Mouse (Mus musculus) forebrain, embryonic 13.5 days (tissue): ENCODE measurements around the gene Hoxb7. TPM values are rescaled to one million over a fixed set of nuclear protein-coding genes. Genes with fewer than 3 reads are reported as not detected.

Experiments
- ATAC-seq: fragments of 200-750 bp; cut with Nextera tagmentation; 2 replicates; pipeline ENCODE4 v1.8.0; 2017
- H3K27ac ChIP-seq: fragments of 300-500 bp; sonication (generic); 2 replicates; pipeline ENCODE4 v1.5.1; 2015; ENCODE audit warnings: inconsistent platforms, mild to moderate bottlenecking, moderate library complexity
- H3K27me3 ChIP-seq: fragments of 300-500 bp; sonication (generic); 2 replicates; pipeline ENCODE4 v1.6.1; 2015; ENCODE audit warnings: mild to moderate bottlenecking, inconsistent platforms
- H3K36me3 ChIP-seq: fragments of 300-500 bp; sonication (generic); 2 replicates; pipeline ENCODE4 v1.6.1; 2015; ENCODE audit warnings: mild to moderate bottlenecking, inconsistent platforms; ENCODE audit not compliant: poor library complexity, severe bottlenecking
- H3K4me1 ChIP-seq: fragments of 300-500 bp; sonication (generic); 2 replicates; pipeline ENCODE4 v1.6.1; 2015; ENCODE audit warnings: inconsistent platforms
- H3K4me2 ChIP-seq: fragments of 300-500 bp; sonication (generic); 2 replicates; pipeline ENCODE4 v1.6.1; 2015; ENCODE audit warnings: inconsistent platforms, mild to moderate bottlenecking, moderate library complexity
- H3K4me3 ChIP-seq: fragments of 300-500 bp; sonication (generic); 2 replicates; pipeline ENCODE4 v1.5.1; 2015; ENCODE audit warnings: mild to moderate bottlenecking, inconsistent platforms
- H3K9ac ChIP-seq: fragments of 300-500 bp; sonication (generic); 2 replicates; pipeline ENCODE4 v1.6.1; 2015; ENCODE audit warnings: mild to moderate bottlenecking, inconsistent platforms
- H3K9me3 ChIP-seq: fragments of 300-500 bp; sonication (generic); replicated peaks from 2 replicates; pipeline ENCODE4 v1.6.1; 2016; ENCODE audit warnings: inconsistent platforms
- WGBS: fragments of 180-500 bp; shearing (Covaris S2); methylation state at CpG from one replicate; pipeline ENCODE4 v1.1.7; 2015; 5-methylcytosine and 5-hydroxymethylcytosine counted together
- polyA plus RNA-seq: library from polyadenylated mRNA; unstranded; fragments of >200 nt; fragmentation: Nextera tagmentation; extraction: Ambion mirVana; gene quantifications from 2 replicates; pipeline ENCODE4 v1.2.1, GENCODE M21; 2015

Gene Hoxb7
- polyA plus RNA-seq, 1 experiment from 2014 or later = not detected

- H3K36me3 ChIP-seq = no peaks in the 10 kb centered on the region
- H3K27ac ChIP-seq = no peak overlapping the region
- H3K9me3 ChIP-seq = no peaks in the 10 kb centered on the region
- peaks cover 100% of the 10 kb centered on the region for H3K27me3 ChIP-seq
- no peak overlapping the region for H3K4me2 ChIP-seq
- no peak for ATAC-seq
- H3K4me1 ChIP-seq = peaks cover 7% of the 10 kb centered on the region; the same call in 1 of the 2 replicates
- H3K9ac ChIP-seq = no peak overlapping the region
- no peak overlapping the region; the same call in 1 of the 2 replicates for H3K4me3 ChIP-seq
- WGBS = 1% methylated on average over 35 of the region's 35 CpGs
Measured at GRCm38 (mm10) chr11:96300354-96301063, 14.1 kb downstream of the Hoxb7 start.

GRCm38 (mm10) chr11:96301064-96301431, 14.6 kb downstream of the Hoxb7 start:
- no peak overlapping the region for H3K9ac ChIP-seq
- ATAC-seq = no peak
- H3K27ac ChIP-seq = no peak overlapping the region
- no peak overlapping the region for H3K4me2 ChIP-seq
- peaks cover 7% of the 10 kb centered on the region; the same call in 1 of the 2 replicates for H3K4me1 ChIP-seq
- H3K9me3 ChIP-seq = no peaks in the 10 kb centered on the region
- no peak overlapping the region for H3K4me3 ChIP-seq
- 2% methylated on average over 10 of the region's 10 CpGs for WGBS
- peaks cover 100% of the 10 kb centered on the region for H3K27me3 ChIP-seq
- no peaks in the 10 kb centered on the region for H3K36me3 ChIP-seq

GRCm38 (mm10) chr11:96301837-96302236, 15.4 kb downstream of the Hoxb7 start:
- no peak overlapping the region for H3K4me3 ChIP-seq
- H3K9ac ChIP-seq = no peak overlapping the region
- no peaks in the 10 kb centered on the region for H3K9me3 ChIP-seq
- 2% methylated on average over 15 of the region's 15 CpGs for whole genome bisulfite sequencing
- H3K4me1 ChIP-seq = peaks cover 7% of the 10 kb centered on the region; the same call in 1 of the 2 replicates
- ATAC-seq = no peak
- H3K36me3 ChIP-seq = no peaks in the 10 kb centered on the region
- H3K27me3 ChIP-seq = peaks cover 100% of the 10 kb centered on the region
- no peak overlapping the region for H3K27ac ChIP-seq
- no peak overlapping the region for H3K4me2 ChIP-seq

- Histone ChIP-seq H3K4me2 (no peak overlapping the region), H3K9ac (no peak overlapping the region), H3K27me3 (peaks cover 100% of the 10 kb centered on the region), H3K36me3 (no peaks in the 10 kb centered on the region), H3K9me3 (no peaks in the 10 kb centered on the region), H3K4me3 (no peak overlapping the region), H3K4me1 (peaks cover 7% of the 10 kb centered on the region; the same call in 1 of the 2 replicates), H3K27ac (no peak overlapping the region)
- ATAC-seq = no peak
- WGBS = 2% methylated on average over 23 of the region's 23 CpGs
Measured at GRCm38 (mm10) chr11:96302381-96303150, 16.1 kb downstream of the Hoxb7 start.

GRCm38 (mm10) chr11:96303151-96304099, 17.0 kb downstream of the Hoxb7 start, which contains the start of gene Hoxb5:
Hoxb5 (plus strand) TSS chr11:96303336.
- H3K9ac ChIP-seq = no peak within 1 kb of the TSS
- no peaks in the 10 kb centered on the region for H3K36me3 ChIP-seq
- 1% methylated on average over 69 of the region's 69 CpGs for WGBS
- no peak for ATAC-seq
- no peak within 1 kb of the TSS for H3K27ac ChIP-seq
- H3K27me3 ChIP-seq = peaks cover 100% of the 10 kb centered on the region
- no peak within 1 kb of the TSS for H3K4me3 ChIP-seq
- peaks cover 7% of the 10 kb centered on the region; the same call in 1 of the 2 replicates for H3K4me1 ChIP-seq
- no peak within 1 kb of the TSS for H3K4me2 ChIP-seq
- no peaks in the 10 kb centered on the region for H3K9me3 ChIP-seq

- ATAC-seq = no peak
- Histone ChIP-seq H3K4me3 (no peak overlapping the region), H3K4me1 (peaks cover 7% of the 10 kb centered on the region; the same call in 1 of the 2 replicates), H3K9ac (no peak overlapping the region), H3K27me3 (peaks cover 100% of the 10 kb centered on the region), H3K4me2 (no peak overlapping the region), H3K36me3 (no peaks in the 10 kb centered on the region), H3K27ac (no peak overlapping the region), H3K9me3 (no peaks in the 10 kb centered on the region)
- WGBS = 3% methylated on average over 38 of the region's 38 CpGs
Measured at GRCm38 (mm10) chr11:96304381-96305195, 18.2 kb downstream of the Hoxb7 start.

- H3K27me3 ChIP-seq = peaks cover 100% of the 10 kb centered on the region
- no peaks in the 10 kb centered on the region for H3K36me3 ChIP-seq
- H3K4me3 ChIP-seq = no peak overlapping the region
- 14% methylated on average over 6 of the region's 6 CpGs for WGBS
- H3K27ac ChIP-seq = no peak overlapping the region
- H3K4me1 ChIP-seq = peaks cover 7% of the 10 kb centered on the region; the same call in 1 of the 2 replicates
- no peak overlapping the region for H3K9ac ChIP-seq
- no peak overlapping the region for H3K4me2 ChIP-seq
- no peaks in the 10 kb centered on the region for H3K9me3 ChIP-seq
- no peak for ATAC-seq
Measured at GRCm38 (mm10) chr11:96305505-96306182, 19.2 kb downstream of the Hoxb7 start.

- Histone ChIP-seq H3K4me3 (no peak overlapping the region), H3K4me1 (peaks cover 7% of the 10 kb centered on the region; the same call in 1 of the 2 replicates), H3K27ac (no peak overlapping the region), H3K4me2 (no peak overlapping the region), H3K9me3 (no peaks in the 10 kb centered on the region), H3K27me3 (peaks cover 100% of the 10 kb centered on the region), H3K9ac (no peak overlapping the region), H3K36me3 (no peaks in the 10 kb centered on the region)
- WGBS = 7% methylated on average over 7 of the region's 7 CpGs
- ATAC-seq = no peak
Measured at GRCm38 (mm10) chr11:96306183-96306907, 19.9 kb downstream of the Hoxb7 start.

- Histone ChIP-seq H3K27me3 (peaks cover 100% of the 10 kb centered on the region), H3K27ac (no peak overlapping the region), H3K4me1 (peaks cover 7% of the 10 kb centered on the region; the same call in 1 of the 2 replicates), H3K4me2 (no peak overlapping the region), H3K9me3 (no peaks in the 10 kb centered on the region), H3K36me3 (no peaks in the 10 kb centered on the region), H3K9ac (no peak overlapping the region), H3K4me3 (no peak overlapping the region)
- ATAC-seq = no peak
- WGBS = 3% methylated on average over 13 of the region's 13 CpGs
Measured at GRCm38 (mm10) chr11:96306908-96307269, 20.5 kb downstream of the Hoxb7 start.

GRCm38 (mm10) chr11:96308763-96309162, 22.3 kb downstream of the Hoxb7 start:
- Histone ChIP-seq H3K4me3 (no peak overlapping the region), H3K36me3 (no peaks in the 10 kb centered on the region), H3K4me2 (no peak overlapping the region), H3K27me3 (peaks cover 100% of the 10 kb centered on the region), H3K9me3 (no peaks in the 10 kb centered on the region), H3K4me1 (peaks cover 2% of the 10 kb centered on the region; the same call in 1 of the 2 replicates), H3K27ac (no peak overlapping the region), H3K9ac (no peak overlapping the region)
- 13% methylated on average over 4 of the region's 4 CpGs for WGBS
- no peak for ATAC-seq
